Mouse (Mus musculus) MEL (cell line): ENCODE data around the gene Samd8.

Experiments
- CTCF ChIP-seq, 3 experiments: IDR thresholded peaks in 2 of 3; conservative IDR thresholded peaks in 1 of 3; 2 replicates each; pipeline ENCODE4 v1.5.1; 2011 to 2012; ENCODE audit warnings: low read length in 3 of 3, low read depth in 2 of 3, mild to moderate bottlenecking in 2 of 3, improper control_type of control experiment in 1 of 3, inconsistent platforms in 1 of 3, mixed read lengths in 1 of 3, moderate library complexity in 1 of 3; ENCODE audit not compliant: control insufficient read depth in 1 of 3, insufficient read depth in 1 of 3, poor library complexity in 1 of 3, severe bottlenecking in 1 of 3
- EP300 ChIP-seq, 2 experiments: IDR thresholded peaks; 2 replicates each; pipeline ENCODE4 v1.6.1; 2011; ENCODE audit warnings: improper control_type of control experiment in 2 of 2, low read length in 2 of 2, low read depth in 1 of 2, mild to moderate bottlenecking in 1 of 2
- GATA1 ChIP-seq: IDR thresholded peaks from 2 replicates; pipeline ENCODE4 v1.6.1; 2011; ENCODE audit warnings: low read depth, low read length, improper control_type of control experiment
- MAFK ChIP-seq: IDR thresholded peaks from 2 replicates; pipeline ENCODE4 v1.6.1; 2011; ENCODE audit warnings: low read depth, mild to moderate bottlenecking, low read length, improper control_type of control experiment, borderline replicate concordance
- MYB ChIP-seq: IDR thresholded peaks from 2 replicates; pipeline ENCODE4 v1.6.1; 2011; ENCODE audit warnings: mild to moderate bottlenecking, low read depth, low read length, improper control_type of control experiment
- POLR2A ChIP-seq, 2 experiments: IDR thresholded peaks; 2 replicates each; pipeline ENCODE4 v1.6.1; 2011 to 2012; ENCODE audit warnings: low read length in 2 of 2, mild to moderate bottlenecking in 2 of 2, control low read depth in 1 of 2, improper control_type of control experiment in 1 of 2, low read depth in 1 of 2, moderate library complexity in 1 of 2; ENCODE audit not compliant: control insufficient read depth in 1 of 2, insufficient read depth in 1 of 2, poor library complexity in 1 of 2
- RCOR1 ChIP-seq: IDR thresholded peaks from 2 replicates; pipeline ENCODE4 v1.6.1; 2012; ENCODE audit warnings: low read depth, mild to moderate bottlenecking, inconsistent platforms, low read length, improper control_type of control experiment
- SIN3A ChIP-seq: IDR thresholded peaks from 2 replicates; pipeline ENCODE4 v1.6.1; 2012; ENCODE audit warnings: low read length, improper control_type of control experiment, inconsistent platforms
- ZKSCAN1 ChIP-seq: IDR thresholded peaks from 2 replicates; pipeline ENCODE4 v1.6.1; 2012; ENCODE audit warnings: low read depth, mild to moderate bottlenecking, inconsistent platforms, low read length, improper control_type of control experiment, moderate library complexity
- ZMIZ1 ChIP-seq: IDR thresholded peaks from 2 replicates; pipeline ENCODE4 v1.6.1; 2012; ENCODE audit warnings: low read depth, mild to moderate bottlenecking, inconsistent platforms, low read length, improper control_type of control experiment, moderate library complexity
- ZNF384 ChIP-seq: IDR thresholded peaks from 2 replicates; pipeline ENCODE4 v1.6.1; 2012; ENCODE audit warnings: low read depth, mild to moderate bottlenecking, inconsistent platforms, low read length, improper control_type of control experiment

GRCm38 (mm10) chr14:21705462-21705861 is 44.9 kb upstream of the Samd8 start:
- no peak for TF ChIP-seq CTCF (IDR thresholded peaks at IDR 0.05 in 2 of 3, conservative IDR thresholded peaks at IDR 0.05 in 1 of 3; ENCODE audit: control insufficient read depth in 1 of 3, insufficient read depth in 1 of 3, low read depth in 2 of 3, low read length in 3 of 3, poor library complexity in 1 of 3, severe bottlenecking in 1 of 3)
- TF ChIP-seq ZNF384, result no peak
- TF ChIP-seq EP300 (IDR thresholded peaks at IDR 0.05; ENCODE audit: low read depth in 1 of 2, low read length in 2 of 2), result no peak
- no peak for TF ChIP-seq SIN3A
- TF ChIP-seq GATA1, result no peak
- TF ChIP-seq MAFK, result no peak
- no peak for TF ChIP-seq ZKSCAN1
- no peak for TF ChIP-seq RCOR1
- TF ChIP-seq POLR2A (IDR thresholded peaks at IDR 0.05; ENCODE audit: control insufficient read depth in 1 of 2, insufficient read depth in 1 of 2, low read depth in 1 of 2, low read length in 2 of 2, poor library complexity in 1 of 2), result no peak
- no peak for TF ChIP-seq MYB
- no peak for TF ChIP-seq ZMIZ1
